In the genomic region with DNA sequence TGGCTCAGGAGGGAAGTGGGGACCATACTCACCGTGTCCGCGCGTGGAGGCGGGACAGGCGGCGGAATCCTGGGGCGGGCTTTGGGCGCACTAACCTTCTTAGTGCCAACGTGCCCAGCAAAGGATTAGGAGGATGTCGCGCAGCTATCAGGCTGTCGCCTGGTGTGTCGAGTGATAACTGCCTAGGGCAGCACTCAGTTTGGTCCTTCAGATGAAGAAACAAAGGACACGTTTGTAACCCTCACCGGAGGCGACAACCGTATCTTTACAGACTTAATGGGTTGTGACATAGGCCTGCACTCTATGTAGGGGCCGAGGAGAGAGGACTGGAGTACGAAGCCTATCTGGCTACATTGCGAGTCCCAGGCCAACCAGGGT, we compare ENCODE assay signal across 8 mouse cellular contexts. TPM values are rescaled to one million over a fixed set of nuclear protein-coding genes. Genes with fewer than 3 reads are reported as not detected.
A peak's percentile ranks its signal among the peaks of the same experiment; 100 is the strongest.
DNase-seq lines count a peak whose midpoint lies in the region; ATAC-seq and TF ChIP-seq lines count a peak whose summit lies in the region.

No protein-coding gene starts in this region.

- H3K79me2 ChIP-seq in CH12.LX (replicated peaks; ENCODE audit: control insufficient read depth, extremely low read depth, insufficient read depth, poor library complexity, severe bottlenecking): no peaks in the 10 kb centered on the region

- dilution Hi-C loops in CH12.LX (cut with MboI; ENCODE audit: extremely low pct_ligation_motif_present, extremely low pct_unique_long_range_greater_than_20kb, low sequenced_read_pairs): no loop called here

- in situ Hi-C loops in CH12.LX (cut with MboI; ENCODE audit: low pct_ligation_motif_present, low pct_unique_long_range_greater_than_20kb, low sequenced_read_pairs): no loop called here

- H3K4me2 ChIP-seq in CH12.LX (ENCODE audit: insufficient read depth, low read depth, poor library complexity, severe bottlenecking): peak overlapping the region; percentile 85
- H3K4me2 ChIP-seq in forebrain, embryonic 14.5 days (ENCODE audit: low read length): peak overlapping the region; percentile 62
- H3K4me2 ChIP-seq in liver, embryonic 16.5 days (ENCODE audit: low read depth, low read length): peak overlapping the region; percentile 72

- DNase-seq in heart, embryonic 10.5 days (ENCODE audit: low spot score): no peak
- DNase-seq in heart, adult 8-10 months (ENCODE audit: low spot score): no peak
- no peak for DNase-seq in CH12.LX (ENCODE audit: extremely low read depth)
- no peak for DNase-seq in forebrain, embryonic 14.5 days (ENCODE audit: low spot score)
- no peak for DNase-seq in right cerebral cortex, adult 18-20 months
- DNase-seq in layer of hippocampus, postnatal 36 days: no peak
- no peak for DNase-seq in left cerebral cortex, adult 8-10 months (ENCODE audit: low spot score in 2 of 2)

- TF ChIP-seq RAD21 in CH12.LX (IDR thresholded peaks at IDR 0.05; ENCODE audit: low read depth, low read length): no peak

- no peaks in the 10 kb centered on the region for H3K27me3 ChIP-seq in heart, embryonic 10.5 days (ENCODE audit: insufficient read depth, poor library complexity, severe bottlenecking)
- H3K27me3 ChIP-seq in CH12.LX (replicated peaks): no peaks in the 10 kb centered on the region
- no peaks in the 10 kb centered on the region for H3K27me3 ChIP-seq in forebrain, embryonic 14.5 days (replicated peaks; ENCODE audit: control insufficient read depth, insufficient read depth, low read length)
- no peaks in the 10 kb centered on the region for H3K27me3 ChIP-seq in liver, embryonic 16.5 days (ENCODE audit: control insufficient read depth, insufficient read depth, low read depth, low read length)

- H3K4me3 ChIP-seq in heart, embryonic 10.5 days: peak overlapping the region; percentile 78
- H3K4me3 ChIP-seq in CH12.LX (replicated peaks in 1 of 3; ENCODE audit: low read depth in 2 of 3, low read length in 2 of 3, poor library complexity in 1 of 3): peak overlapping the region; percentile 79 to 83 (median 81)
- peak overlapping the region; percentile 70 for H3K4me3 ChIP-seq in forebrain, embryonic 14.5 days (ENCODE audit: low read depth, low read length)
- peak overlapping the region; percentile 87 for H3K4me3 ChIP-seq in liver, embryonic 16.5 days (ENCODE audit: low read depth, low read length)

- peak; percentile 49; the same call in 1 of the 2 replicates for ATAC-seq in forebrain, embryonic 14.5 days
- peak; percentile 74 for ATAC-seq in liver, embryonic 16.5 days (ENCODE audit: low read depth)

- WGBS in heart, embryonic 10.5 days: 3% methylated on average over 21 of the region's 21 CpGs
- WGBS in forebrain, embryonic 14.5 days: 3% methylated on average over 21 of the region's 21 CpGs
- WGBS in liver, embryonic 16.5 days (ENCODE audit: insufficient replicate concordance): 2% methylated on average over 21 of the region's 21 CpGs

- peak overlapping the region; percentile 74 for H3K27ac ChIP-seq in heart, embryonic 10.5 days
- H3K27ac ChIP-seq in CH12.LX (ENCODE audit: insufficient read depth, low read depth): peak overlapping the region; percentile 82
- H3K27ac ChIP-seq in forebrain, embryonic 14.5 days (ENCODE audit: low read depth, low read length): no peak overlapping the region
- peak overlapping the region; percentile 34 for H3K27ac ChIP-seq in liver, embryonic 16.5 days (ENCODE audit: low read length)

- peak overlapping the region; percentile 94 for H3K9ac ChIP-seq in CH12.LX (ENCODE audit: insufficient read depth, low read depth)
- H3K9ac ChIP-seq in forebrain, embryonic 14.5 days (ENCODE audit: low read length): peak overlapping the region; percentile 63
- H3K9ac ChIP-seq in liver, embryonic 16.5 days (ENCODE audit: low read depth, low read length): peak overlapping the region; percentile 66

- no peak for TF ChIP-seq EP300 in CH12.LX (IDR thresholded peaks at IDR 0.05; ENCODE audit: low read length)

- no peak for TF ChIP-seq CTCF in CH12.LX (conservative IDR thresholded peaks at IDR 0.05 in 1 of 2, IDR thresholded peaks at IDR 0.05 in 1 of 2; ENCODE audit: low read depth in 2 of 2, low read length in 2 of 2)

- H3K4me1 ChIP-seq in heart, embryonic 10.5 days: peaks cover 17% of the 10 kb centered on the region
- peaks cover 18 to 51% of the 10 kb centered on the region in 2 experiments for H3K4me1 ChIP-seq in CH12.LX (ENCODE audit: control insufficient read depth in 1 of 2, insufficient read depth in 2 of 2)
- H3K4me1 ChIP-seq in forebrain, embryonic 14.5 days (ENCODE audit: control insufficient read depth, insufficient read depth, low read length): no peaks in the 10 kb centered on the region
- peaks cover 21% of the 10 kb centered on the region for H3K4me1 ChIP-seq in liver, embryonic 16.5 days (ENCODE audit: control insufficient read depth, low read depth, low read length)

- no peak for TF ChIP-seq POLR2A in CH12.LX (IDR thresholded peaks at IDR 0.05; ENCODE audit: low read depth, low read length)

- no peaks in the 10 kb centered on the region for H3K9me3 ChIP-seq in heart, embryonic 10.5 days
- no peaks in the 10 kb centered on the region for H3K9me3 ChIP-seq in CH12.LX (replicated peaks; ENCODE audit: low read length)
- no peaks in the 10 kb centered on the region for H3K9me3 ChIP-seq in forebrain, embryonic 14.5 days (replicated peaks; ENCODE audit: control insufficient read depth, low read length)
- H3K9me3 ChIP-seq in liver, embryonic 16.5 days (replicated peaks; ENCODE audit: control insufficient read depth, low read length): no peaks in the 10 kb centered on the region

- H3K36me3 ChIP-seq in heart, embryonic 10.5 days: no peaks in the 10 kb centered on the region
- peaks cover 0 to 13% of the 10 kb centered on the region in 2 experiments for H3K36me3 ChIP-seq in CH12.LX (replicated peaks in 1 of 2; ENCODE audit: control insufficient read depth in 1 of 2, insufficient read depth in 1 of 2, low read length in 1 of 2)
- no peaks in the 10 kb centered on the region for H3K36me3 ChIP-seq in forebrain, embryonic 14.5 days (ENCODE audit: control insufficient read depth, insufficient read depth, low read length)
- H3K36me3 ChIP-seq in liver, embryonic 16.5 days (ENCODE audit: control insufficient read depth, insufficient read depth): no peaks in the 10 kb centered on the region

RNA-seq across cellular contexts. Expression of a gene that starts 0.4 kb away (rescaled TPM):
- 2.6 and 2.9 TPM in 2 replicates for polyA plus RNA-seq in heart, embryonic 10.5 days (2016; fragmentation: Nextera tagmentation; extraction: Ambion mirVana)
- total RNA-seq in heart, adult 8-10 months (2022): 1 to 10 TPM; 1.5 to 3.5 (median 2.5) TPM
- total RNA-seq in CH12.LX (2012; rRNA removed) (12.3 and 18.8 TPM in 2 replicates), CH12.LX (2014; rRNA removed) (6.0 and 6.6 TPM in 2 replicates)
- 35.9 and 38.8 TPM in 2 replicates for polyA plus RNA-seq in CH12.LX (2012; ENCODE audit: insufficient read length, low read depth)
- 9.0 and 12.5 TPM in 2 replicates for polyA plus RNA-seq in forebrain, embryonic 14.5 days (2014; fragmentation: Nextera tagmentation; extraction: Ambion mirVana)
- 1.3 TPM in 2 replicates for polyA plus RNA-seq in liver, embryonic 16.5 days (2015; fragmentation: Nextera tagmentation; extraction: Ambion mirVana)
- total RNA-seq in layer of hippocampus, postnatal 36 days (2021): 10 to 100 TPM; 32.8 to 34.7 TPM
- total RNA-seq in left cerebral cortex, adult 8-10 months (2022): 10 to 100 TPM; 33.5 to 51.3 (median 43.0) TPM

RNA-seq across cellular contexts. Expression of a gene that starts 7.8 kb away (rescaled TPM):
- 1.7 and 4.2 TPM in 2 replicates for polyA plus RNA-seq in heart, embryonic 10.5 days (2016; fragmentation: Nextera tagmentation; extraction: Ambion mirVana)
- total RNA-seq in heart, adult 8-10 months (2022): 1 to 10 TPM; 1.6 to 4.8 (median 2.7) TPM
- total RNA-seq in CH12.LX (2012; rRNA removed): 2,306 and 3,109 TPM in 2 replicates
- 4,323 and 5,448 TPM in 2 replicates for total RNA-seq in CH12.LX (2014; rRNA removed)
- 1,849 and 1,886 TPM in 2 replicates for polyA plus RNA-seq in CH12.LX (2012; ENCODE audit: insufficient read length, low read depth)
- polyA plus RNA-seq in forebrain, embryonic 14.5 days (2014; fragmentation: Nextera tagmentation; extraction: Ambion mirVana): 1.3 and 2.3 TPM in 2 replicates
- 56.1 and 56.8 TPM in 2 replicates for polyA plus RNA-seq in liver, embryonic 16.5 days (2015; fragmentation: Nextera tagmentation; extraction: Ambion mirVana)
- total RNA-seq in layer of hippocampus, postnatal 36 days (2021): 1 to 10 TPM in 1 of 2 experiments, not detected in 1; 1.1 TPM
- total RNA-seq in left cerebral cortex, adult 8-10 months (2022): 10 to 100 TPM in 2 of 4 experiments, 1 to 10 TPM in 2; 2.5 to 32.5 (median 12.8) TPM

RNA-seq across cellular contexts. Expression of a gene that starts 25.9 kb away (rescaled TPM):
- polyA plus RNA-seq in heart, embryonic 10.5 days (2016; fragmentation: Nextera tagmentation; extraction: Ambion mirVana): 188 and 243 TPM in 2 replicates
- total RNA-seq in heart, adult 8-10 months (2022): 10 to 100 TPM; 31.3 to 41.3 (median 35.0) TPM
- total RNA-seq in CH12.LX (2012; rRNA removed): 151 and 153 TPM in 2 replicates
- 104 and 128 TPM in 2 replicates for total RNA-seq in CH12.LX (2014; rRNA removed)
- polyA plus RNA-seq in CH12.LX (2012; ENCODE audit: insufficient read length, low read depth): 289 and 362 TPM in 2 replicates
- polyA plus RNA-seq in forebrain, embryonic 14.5 days (2014; fragmentation: Nextera tagmentation; extraction: Ambion mirVana): 351 and 372 TPM in 2 replicates
- polyA plus RNA-seq in liver, embryonic 16.5 days (2015; fragmentation: Nextera tagmentation; extraction: Ambion mirVana): 142 and 161 TPM in 2 replicates
- total RNA-seq in layer of hippocampus, postnatal 36 days (2021): 100 to 1,000 TPM; 234 to 264 TPM
- total RNA-seq in left cerebral cortex, adult 8-10 months (2022): 100 to 1,000 TPM; 192 to 255 (median 224) TPM

RNA-seq across cellular contexts. Expression of a gene that starts 42.1 kb away (rescaled TPM):
- polyA plus RNA-seq in heart, embryonic 10.5 days (2016; fragmentation: Nextera tagmentation; extraction: Ambion mirVana): 0.78 and 2.7 TPM in 2 replicates
- under 1 TPM in 1 of 4 experiments, not detected in 3; 0.50 TPM for total RNA-seq in heart, adult 8-10 months (2022)
- total RNA-seq in CH12.LX (2012; rRNA removed) (9.2 and 10.6 TPM in 2 replicates), CH12.LX (2014; rRNA removed) (3.0 and 3.6 TPM in 2 replicates)
- polyA plus RNA-seq in CH12.LX (2012; ENCODE audit: insufficient read length, low read depth): 15.6 and 15.9 TPM in 2 replicates
- polyA plus RNA-seq in forebrain, embryonic 14.5 days (2014; fragmentation: Nextera tagmentation; extraction: Ambion mirVana): 0.72 and 1.9 TPM in 2 replicates
- 0.61 and 0.68 TPM in 2 replicates for polyA plus RNA-seq in liver, embryonic 16.5 days (2015; fragmentation: Nextera tagmentation; extraction: Ambion mirVana)
- total RNA-seq in layer of hippocampus, postnatal 36 days (2021): 1 to 10 TPM; 1.2 to 1.8 TPM
- 1 to 10 TPM; 3.6 to 6.8 (median 5.8) TPM for total RNA-seq in left cerebral cortex, adult 8-10 months (2022)

RNA-seq across cellular contexts. Expression of a gene that starts 49.1 kb away (rescaled TPM):
- polyA plus RNA-seq in heart, embryonic 10.5 days (2016; fragmentation: Nextera tagmentation; extraction: Ambion mirVana): not detected in 2 replicates
- total RNA-seq in heart, adult 8-10 months (2022): not detected
- total RNA-seq in CH12.LX (2012; rRNA removed) (not detected in 2 replicates), CH12.LX (2014; rRNA removed) (not detected in 2 replicates)
- 0.16 TPM in 1 of 2 replicates, not detected in the other for polyA plus RNA-seq in CH12.LX (2012; ENCODE audit: insufficient read length, low read depth)
- polyA plus RNA-seq in forebrain, embryonic 14.5 days (2014; fragmentation: Nextera tagmentation; extraction: Ambion mirVana): not detected in 2 replicates
- not detected in 2 replicates for polyA plus RNA-seq in liver, embryonic 16.5 days (2015; fragmentation: Nextera tagmentation; extraction: Ambion mirVana)
- not detected for total RNA-seq in layer of hippocampus, postnatal 36 days (2021)
- total RNA-seq in left cerebral cortex, adult 8-10 months (2022): not detected

Comparison
In these comparisons a context has a peak if more than half of its experiments do, and no peak if none do; other contexts are left out.
1. RNA of a gene that starts 7.8 kb away (total RNA-seq): 2,306 to 5,448 TPM in CH12.LX; 2.5 to 32.5 TPM in left cerebral cortex, adult 8-10 months, 1.6 to 4.8 TPM in heart, adult 8-10 months and 1.1 TPM in layer of hippocampus, postnatal 36 days; every median in the first group is over 10 times any median in the second.
2. Peak in every context shown above with its lines, with median percentiles within 50 percentile points of each other: H3K4me3 ChIP-seq, H3K4me2 ChIP-seq and H3K9ac ChIP-seq.